Mouse (Mus musculus) spleen, adult 2 months (tissue): ENCODE measurements at regions not wholly inside any gene's neighbourhood (a gene's known extent, or its start where the extent isn't known, plus 50 kb on each side); places are given as distances from the start of the nearest gene placed in this dataset.

Source experiments
- CTCF ChIP-seq: fragments of 200-500 bp; IDR thresholded peaks from 2 replicates; pipeline ENCODE4 v1.5.1; 2011; ENCODE audit warnings: mild to moderate bottlenecking, inconsistent platforms; ENCODE audit not compliant: insufficient read depth, insufficient read length, insufficient replicate concordance; ENCODE audit errors: extremely low read depth
- POLR2A ChIP-seq: fragments of 200-500 bp; IDR thresholded peaks from 2 replicates; pipeline ENCODE4 v1.6.1; 2011; ENCODE audit warnings: low read depth, low read length, inconsistent platforms

- no peak for TF ChIP-seq POLR2A
- TF ChIP-seq CTCF: peak; percentile 43; the same call in 1 of the 2 replicates
Measured at GRCm38 (mm10) chr17:14520565-14520964, 173.5 kb downstream of the Thbs2 start.
